Mouse (Mus musculus): Measurements from ENCODE around the gene Olfr1.

Gene Olfr1

DNA sequence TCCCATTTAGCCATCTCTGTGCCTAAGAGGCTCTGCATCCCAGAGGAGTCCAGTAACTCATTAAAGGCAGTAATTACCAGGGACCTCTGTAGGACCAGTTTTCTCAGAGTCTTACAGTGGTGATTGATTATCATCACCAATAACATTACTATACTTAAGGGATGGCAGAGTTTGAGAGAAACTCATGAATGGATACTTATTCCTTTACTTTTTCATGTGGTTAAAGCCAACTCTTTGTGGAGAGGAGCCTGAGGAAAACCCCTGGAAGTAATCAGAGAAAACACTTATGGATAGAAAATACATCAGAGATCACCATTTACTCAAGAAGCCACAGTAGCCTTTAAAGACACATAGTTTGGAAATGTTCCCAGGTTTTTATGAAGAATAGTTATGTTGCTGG lies at the start of gene Olfr1:
Gene Olfr1 (minus strand): TSS at position 101 of the 400 bp plus-strand sequence.
- DNase-seq: no peak

- no peak for DNase-seq
Observed at GRCm38 (mm10) chr11:73428377-73428776, 29.0 kb upstream of the Olfr1 start, which contains the start of gene Olfr378. Gene Olfr378, minus strand, starts transcription at chr11:73428477.

GRCm38 (mm10) chr11:73395374-73395773 lies 4.0 kb downstream of the Olfr1 start:
- DNase-seq: no peak

DNA sequence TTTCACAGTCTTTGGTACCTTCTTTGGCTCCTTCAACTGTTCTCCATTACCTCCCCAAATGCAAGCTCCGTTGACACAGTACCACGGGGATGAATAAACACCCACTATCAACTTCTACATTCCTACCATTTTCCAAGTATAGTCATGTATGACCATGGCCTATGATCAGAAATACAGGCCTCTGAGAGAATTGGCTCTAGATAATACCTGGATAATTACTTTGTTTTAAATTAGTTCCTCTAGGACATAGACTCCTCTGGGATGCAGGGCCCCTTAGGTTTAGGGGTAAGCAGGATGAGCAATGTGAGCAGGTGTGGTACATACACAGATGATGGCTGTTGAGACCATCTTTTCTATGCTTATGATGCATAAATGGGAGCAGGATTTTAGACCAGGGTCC lies 28.5 kb downstream of the Olfr1 start, which contains the start of gene Olfr376:
Gene Olfr376 (plus strand): TSS at position 301 of the 400 bp plus-strand sequence.
- no peak for DNase-seq

- no peak for DNase-seq
Observed at GRCm38 (mm10) chr11:73350483-73350882, 48.9 kb downstream of the Olfr1 start, which contains the start of gene Olfr20. Gene Olfr20, plus strand, starts transcription at chr11:73350783.

All from cerebellum, adult 18-20 months (tissue).